Mouse (Mus musculus) spleen, adult 12 weeks (tissue): ENCODE data around the gene Il1rn.

Source experiments
- DNase-seq: peaks from one replicate; pipeline ENCODE4 v3.0.0; 2022; ENCODE audit warnings: low spot score

Gene Il1rn

DNA sequence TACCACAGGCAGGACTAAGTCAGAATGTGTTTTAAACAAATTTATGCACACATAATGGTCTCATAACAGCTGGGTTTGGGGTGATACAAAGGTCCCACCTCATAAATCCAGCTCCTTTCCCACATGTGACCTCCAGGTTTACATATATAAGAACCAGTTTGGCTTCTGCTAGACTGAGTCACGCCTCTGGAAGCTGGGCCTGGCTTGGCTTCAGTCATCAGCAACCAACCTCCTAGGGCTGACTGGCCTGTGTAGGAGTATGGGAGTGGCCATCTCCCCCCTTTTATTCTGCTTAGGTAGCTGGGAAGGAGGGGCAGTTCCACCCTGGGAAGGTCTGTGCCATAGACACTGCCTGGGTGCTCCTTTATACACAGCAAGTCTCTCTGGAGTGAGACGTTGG is at the start of gene Il1rn:
Il1rn (plus strand) TSS at position 309 of the 400 bp plus-strand sequence.
- DNase-seq: no peak

DNA sequence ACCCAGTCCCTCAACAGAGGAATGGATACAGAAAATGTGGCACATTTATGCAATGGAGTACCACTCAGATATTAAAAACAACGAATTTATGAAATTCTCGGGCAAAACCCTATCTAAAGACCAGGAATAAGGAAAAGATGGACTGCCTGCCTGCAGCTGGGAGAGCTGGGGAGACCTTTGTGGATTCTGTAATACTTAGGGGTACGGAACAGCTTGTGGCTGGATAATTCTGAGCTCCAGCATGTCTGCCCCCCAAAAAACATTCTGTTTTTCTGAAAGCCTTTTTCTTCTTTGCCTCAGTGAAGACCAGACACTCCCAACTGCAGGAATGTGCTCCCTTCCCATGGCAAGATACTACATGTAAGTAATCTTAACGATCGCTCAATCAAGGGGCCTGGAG is 45.8 kb upstream of the Il1rn start, which contains the start of gene Il1f10:
Il1f10 (plus strand) TSS at position 301 of the 400 bp plus-strand sequence.
- DNase-seq: no peak

DNA sequence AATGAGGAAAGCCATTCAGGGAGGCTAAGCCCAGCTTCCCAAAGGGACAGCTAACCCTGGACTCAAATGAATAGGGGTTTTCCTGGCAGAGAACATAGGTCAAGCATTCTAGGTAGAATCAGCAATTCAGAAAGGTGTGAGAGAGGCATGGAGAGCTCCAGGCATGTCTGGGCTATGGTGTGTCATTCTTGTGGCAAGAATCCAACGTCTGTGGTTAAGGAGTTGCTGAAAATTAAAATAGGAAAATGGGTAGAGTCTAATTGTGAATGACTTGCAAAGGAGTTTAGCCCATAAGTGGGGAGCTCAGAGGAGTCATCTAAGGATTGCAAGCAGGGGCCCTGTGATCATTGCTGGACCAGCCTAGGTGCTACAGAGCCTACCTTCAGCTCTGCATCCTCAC is 42.0 kb upstream of the Il1rn start:
- DNase-seq: no peak

DNA sequence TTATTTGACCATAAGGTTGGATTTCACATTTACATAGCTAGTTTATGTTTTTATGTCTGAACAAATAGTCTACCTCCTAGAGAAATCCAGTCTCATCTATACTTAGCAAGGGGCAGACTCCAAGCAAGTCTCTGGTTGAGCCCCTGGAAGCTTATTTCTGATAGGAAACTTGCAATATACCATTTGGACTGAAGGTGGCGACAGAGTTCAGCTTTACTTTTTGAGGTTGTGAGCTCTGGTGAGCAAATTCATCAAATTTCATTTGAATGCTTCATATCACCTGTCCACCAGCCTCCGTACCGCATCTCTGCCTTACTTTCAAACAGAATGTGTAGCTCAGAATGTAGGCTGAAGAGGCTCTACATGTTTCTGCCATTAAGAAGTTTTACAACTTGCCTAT is 39.8 kb upstream of the Il1rn start:
- peak; percentile 9 for DNase-seq

DNA sequence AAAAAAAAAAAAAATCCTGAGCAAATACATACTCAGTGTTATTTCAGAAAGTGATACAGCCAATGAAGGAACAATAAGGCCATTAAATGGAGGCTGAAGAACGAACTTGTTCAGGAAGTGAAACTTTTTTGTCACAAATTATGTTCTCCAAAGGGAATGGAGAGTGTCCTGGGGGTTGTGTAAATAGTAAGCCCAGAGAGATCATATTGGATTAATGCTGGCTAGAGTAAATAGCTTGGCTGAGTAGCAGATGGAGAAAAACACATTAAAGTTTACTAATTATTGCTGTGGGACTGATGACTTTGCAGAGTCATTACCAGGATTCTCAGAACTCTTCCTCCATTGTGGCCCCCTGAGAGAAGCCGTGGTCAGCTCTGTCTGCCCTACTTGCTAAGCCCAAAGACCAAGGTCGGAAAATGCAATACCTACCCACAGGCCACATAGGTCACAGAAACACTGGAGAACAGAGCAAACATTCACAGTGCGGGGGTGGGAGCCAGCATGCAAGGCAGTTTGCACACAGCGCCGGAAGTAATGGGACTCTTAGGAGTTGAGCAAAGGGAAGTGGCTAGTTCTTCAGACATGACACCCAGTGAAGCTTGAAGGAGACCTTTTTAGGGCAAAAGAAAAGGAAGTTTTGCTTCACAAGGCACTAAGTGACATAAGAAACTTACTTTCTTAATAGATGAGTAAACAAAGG is 25.2 kb upstream of the Il1rn start:
- DNase-seq: peak; percentile 15

DNA sequence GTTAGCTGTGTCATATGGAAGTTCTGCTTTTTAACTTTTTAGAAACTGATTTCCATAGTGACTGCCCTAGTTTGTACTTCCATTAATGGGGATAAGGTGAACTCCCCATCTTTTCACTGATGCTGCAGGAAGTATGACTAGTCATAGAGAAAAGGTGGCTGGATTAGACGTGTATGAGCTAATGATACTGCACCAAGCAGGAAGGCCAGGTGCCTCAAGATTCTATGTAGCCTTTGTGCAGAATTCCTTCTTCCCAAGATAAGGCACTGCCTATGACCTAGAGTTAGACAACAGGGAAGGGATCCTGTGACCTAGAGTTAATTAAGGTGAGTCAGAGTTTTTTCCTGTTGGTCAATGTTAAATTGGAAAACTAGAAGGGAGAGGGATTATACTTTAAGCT is 19.7 kb upstream of the Il1rn start:
- no peak for DNase-seq

DNA sequence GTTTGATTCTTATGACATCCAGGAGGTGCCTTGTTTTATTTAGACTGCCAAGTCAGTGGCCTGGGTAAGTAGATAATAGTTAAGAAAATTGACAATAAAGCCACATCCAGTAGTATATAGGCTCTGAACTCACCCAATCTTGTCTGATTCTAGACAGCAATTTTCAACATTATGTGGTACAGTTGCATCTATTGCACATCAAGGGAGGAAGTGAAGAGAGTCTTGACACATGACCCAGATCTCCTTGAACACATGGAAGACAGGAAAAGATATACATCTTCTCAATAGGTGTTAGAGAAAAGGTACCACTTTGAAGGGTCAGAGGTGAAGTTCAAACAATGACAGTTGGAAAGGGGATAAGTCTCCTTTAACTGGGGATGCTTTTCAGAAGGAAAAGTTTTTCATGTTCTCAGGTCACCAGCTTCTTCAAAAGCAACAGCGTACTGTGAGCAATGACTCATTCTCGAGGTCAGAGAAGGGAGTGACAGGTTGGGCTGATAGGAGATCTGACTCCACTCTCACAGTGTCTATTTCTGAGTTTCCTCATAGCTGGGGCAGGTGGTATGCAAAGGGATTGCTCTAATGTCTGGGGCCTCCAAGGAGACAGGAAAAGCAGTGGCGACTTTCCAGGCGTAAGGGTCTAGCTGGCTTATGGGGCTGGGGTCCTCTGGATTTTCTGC is 18.6 kb upstream of the Il1rn start:
- no peak for DNase-seq

DNA sequence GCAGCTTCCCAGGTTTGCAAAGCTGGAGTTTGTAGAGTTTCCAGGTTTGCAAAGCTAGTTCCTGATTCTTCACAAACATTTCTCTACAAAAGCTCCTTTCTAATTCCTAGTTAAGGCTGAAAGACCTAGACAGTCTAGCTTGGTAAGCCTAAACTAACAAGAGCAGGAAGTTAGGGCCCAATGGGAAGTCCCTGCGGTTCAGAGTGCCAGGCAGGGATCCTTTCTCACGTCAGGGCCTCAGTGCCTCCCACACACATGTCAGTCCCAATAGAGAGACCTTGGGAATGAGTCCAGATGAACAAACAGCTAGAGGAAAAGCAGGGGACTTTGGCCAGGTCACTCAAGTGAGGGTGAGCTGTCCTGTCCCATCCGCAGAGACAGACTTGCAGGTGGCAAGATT is 1.3 kb upstream of the Il1rn start:
- DNase-seq: no peak

DNA sequence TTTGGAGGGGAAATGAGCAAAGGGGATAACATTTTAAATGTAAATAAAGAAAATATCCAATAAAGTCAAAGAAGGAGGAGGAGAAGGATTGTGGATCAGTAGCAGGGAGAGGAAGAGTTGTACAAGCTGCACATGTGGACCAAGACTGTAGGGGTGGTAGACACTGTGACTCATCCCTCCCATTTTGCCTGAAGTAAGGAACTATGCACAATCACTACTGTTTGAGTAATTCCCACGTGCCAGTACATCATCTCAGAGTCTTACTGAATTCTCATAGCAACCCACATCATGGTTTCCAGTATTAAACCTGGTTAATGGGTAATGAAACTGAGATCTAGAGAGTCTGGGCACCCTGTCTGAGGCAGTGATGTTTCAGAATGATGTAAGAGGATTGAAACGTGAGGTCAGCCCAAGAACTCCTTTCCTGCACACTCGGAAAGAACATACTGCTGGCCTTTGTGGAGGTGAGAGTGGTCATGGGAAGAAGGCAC is 4.8 kb downstream of the Il1rn start:
- DNase-seq: no peak

DNA sequence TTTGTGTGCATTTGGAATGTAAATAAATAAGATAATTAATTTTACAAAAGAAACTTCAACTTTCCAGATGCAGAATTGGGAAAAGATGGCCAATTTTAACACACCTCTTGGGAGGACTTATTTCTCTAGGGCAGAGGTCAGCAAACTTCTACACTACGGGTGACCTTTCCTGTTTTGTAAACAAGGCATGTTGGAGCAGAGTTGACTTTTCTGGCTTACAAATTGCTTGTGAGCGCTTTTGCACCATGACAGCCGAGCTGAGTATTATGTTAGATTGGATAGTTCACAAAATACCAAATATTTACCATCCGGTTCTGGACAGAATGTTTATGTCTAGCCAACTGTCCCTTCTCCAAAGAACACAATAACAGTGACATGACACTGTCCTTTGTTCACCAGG is 8.0 kb downstream of the Il1rn start:
- no peak for DNase-seq

DNA sequence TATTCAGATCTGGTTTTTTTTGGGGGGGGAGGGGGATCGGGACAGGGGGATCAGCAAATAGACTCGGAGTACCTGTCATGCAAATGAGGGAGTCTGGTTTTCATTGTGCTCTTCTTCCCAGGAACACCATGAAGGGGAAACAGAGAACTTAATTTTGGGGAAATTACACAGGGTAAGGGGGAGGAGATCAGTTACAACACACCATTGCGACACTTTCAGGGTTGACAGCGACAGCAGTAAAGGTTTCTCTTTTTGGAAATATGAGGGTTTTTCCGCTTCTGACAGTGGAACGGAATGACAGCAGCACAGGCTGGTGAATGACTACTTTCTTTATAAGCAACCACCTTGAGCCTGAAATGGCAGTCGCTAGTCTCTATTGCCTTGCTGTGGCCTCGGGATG is 8.4 kb downstream of the Il1rn start:
- DNase-seq: no peak

DNA sequence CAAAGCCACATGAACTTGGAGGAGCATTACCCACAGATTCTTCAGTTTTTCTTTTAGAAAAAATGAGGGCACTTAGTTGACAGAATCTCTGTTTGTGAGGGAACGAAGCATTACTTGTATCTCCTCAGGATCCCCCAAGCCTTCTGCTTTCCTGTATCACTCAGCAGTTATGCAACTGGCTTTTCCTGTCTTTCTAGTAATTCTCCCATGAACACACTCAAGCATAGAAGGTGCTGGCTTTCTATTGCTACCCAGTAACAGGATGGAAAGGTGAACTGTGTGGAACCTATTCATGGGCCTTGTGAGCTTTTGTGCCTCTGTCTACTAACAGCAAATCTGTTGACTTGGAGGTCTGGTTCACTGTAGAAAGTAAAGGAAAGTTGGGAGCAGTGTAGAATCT is 11.3 kb downstream of the Il1rn start:
- no peak for DNase-seq

DNA sequence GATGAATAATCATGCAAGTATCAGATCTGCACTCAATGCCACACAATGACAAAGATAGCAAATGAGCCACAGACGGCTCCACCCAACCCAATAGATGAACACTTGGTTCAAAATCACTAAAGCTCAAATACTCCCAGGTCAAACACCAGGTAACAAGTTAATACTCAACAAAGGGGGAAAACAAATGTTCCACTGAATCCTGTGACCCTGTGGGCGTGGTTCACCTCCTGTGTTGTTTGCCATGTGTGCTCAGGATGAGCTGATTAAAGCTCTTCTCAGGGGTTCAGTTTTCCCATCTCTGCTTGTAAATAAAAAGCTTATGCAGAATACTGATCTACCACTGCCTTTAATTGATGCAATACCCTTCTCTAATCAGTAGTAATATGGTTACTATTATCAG is 14.5 kb downstream of the Il1rn start:
- DNase-seq: no peak

DNA sequence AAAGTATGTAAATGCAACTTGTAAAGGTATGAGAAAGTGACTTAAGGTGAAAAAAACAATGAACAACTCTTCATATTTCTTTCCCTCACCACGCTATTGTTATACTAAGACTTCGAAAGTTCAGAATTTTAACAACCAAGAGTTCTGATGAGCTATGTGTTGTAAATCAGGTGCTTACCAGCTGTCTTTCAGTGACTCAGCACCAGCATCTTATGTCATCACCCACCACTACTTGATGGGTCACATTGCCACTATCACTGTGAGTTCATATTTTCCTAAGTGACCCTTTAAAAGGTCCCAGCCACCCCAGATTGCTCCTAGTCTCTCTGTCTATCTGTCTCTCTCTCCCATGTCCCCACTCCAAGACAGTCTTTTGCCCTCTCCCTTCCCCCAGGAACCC is 16.4 kb downstream of the Il1rn start:
- no peak for DNase-seq

DNA sequence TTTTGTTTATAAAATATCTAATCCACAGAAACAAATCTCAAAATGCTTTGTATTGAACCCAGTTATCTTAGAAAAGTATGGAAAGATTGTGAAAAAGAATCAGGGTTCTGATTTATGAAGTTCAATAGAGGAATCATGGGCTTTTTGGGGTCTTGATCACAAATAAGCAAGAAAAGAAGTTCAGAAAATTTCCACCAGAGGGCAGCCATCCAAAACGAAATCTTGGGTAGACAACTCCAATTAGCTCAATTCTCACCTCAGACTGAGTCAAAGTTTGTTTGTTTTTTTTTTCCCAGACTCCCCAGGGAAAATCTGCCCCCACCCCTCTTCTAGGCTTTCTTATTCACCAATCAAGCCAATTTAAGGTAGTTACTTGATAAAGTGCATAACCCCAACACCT is 21.0 kb downstream of the Il1rn start:
- DNase-seq: no peak

DNA sequence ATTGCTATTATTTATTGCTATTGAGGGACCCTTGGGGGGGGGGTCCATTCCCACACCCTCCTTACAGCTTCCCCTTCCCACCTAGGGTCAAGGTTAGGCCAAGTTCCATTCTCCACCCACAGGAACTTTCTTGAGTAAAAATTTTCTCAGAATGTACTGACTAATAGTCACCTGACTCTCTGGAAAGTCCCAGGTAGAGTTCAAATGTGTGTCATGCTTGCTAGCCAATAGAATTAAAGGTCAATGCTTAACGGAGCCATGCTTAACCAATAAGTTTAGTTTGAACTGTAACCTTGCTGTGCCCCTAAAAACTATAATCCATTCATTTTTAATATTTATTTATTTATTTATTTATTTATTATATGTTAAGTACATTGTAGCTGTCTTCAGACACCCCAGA is 22.7 kb downstream of the Il1rn start:
- no peak for DNase-seq

DNA sequence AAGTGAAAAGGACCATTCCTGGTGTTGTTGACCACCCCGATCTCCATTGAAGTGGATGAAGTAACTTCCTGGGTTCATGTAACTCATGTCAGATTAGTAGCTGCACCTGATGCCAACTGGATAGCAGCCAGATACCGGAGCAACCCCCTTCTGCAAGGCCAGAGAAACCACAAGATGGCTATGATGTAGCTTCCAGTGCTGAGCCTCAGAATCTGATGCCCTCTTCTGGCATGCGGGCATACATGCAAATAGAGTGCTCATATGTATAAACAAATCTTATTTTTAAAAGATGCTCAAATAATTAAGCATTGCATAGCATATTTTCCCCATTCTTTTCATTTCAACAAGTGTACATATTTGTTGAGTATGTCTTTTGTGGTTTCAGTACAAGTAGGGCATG is 27.2 kb downstream of the Il1rn start:
- DNase-seq: no peak

DNA sequence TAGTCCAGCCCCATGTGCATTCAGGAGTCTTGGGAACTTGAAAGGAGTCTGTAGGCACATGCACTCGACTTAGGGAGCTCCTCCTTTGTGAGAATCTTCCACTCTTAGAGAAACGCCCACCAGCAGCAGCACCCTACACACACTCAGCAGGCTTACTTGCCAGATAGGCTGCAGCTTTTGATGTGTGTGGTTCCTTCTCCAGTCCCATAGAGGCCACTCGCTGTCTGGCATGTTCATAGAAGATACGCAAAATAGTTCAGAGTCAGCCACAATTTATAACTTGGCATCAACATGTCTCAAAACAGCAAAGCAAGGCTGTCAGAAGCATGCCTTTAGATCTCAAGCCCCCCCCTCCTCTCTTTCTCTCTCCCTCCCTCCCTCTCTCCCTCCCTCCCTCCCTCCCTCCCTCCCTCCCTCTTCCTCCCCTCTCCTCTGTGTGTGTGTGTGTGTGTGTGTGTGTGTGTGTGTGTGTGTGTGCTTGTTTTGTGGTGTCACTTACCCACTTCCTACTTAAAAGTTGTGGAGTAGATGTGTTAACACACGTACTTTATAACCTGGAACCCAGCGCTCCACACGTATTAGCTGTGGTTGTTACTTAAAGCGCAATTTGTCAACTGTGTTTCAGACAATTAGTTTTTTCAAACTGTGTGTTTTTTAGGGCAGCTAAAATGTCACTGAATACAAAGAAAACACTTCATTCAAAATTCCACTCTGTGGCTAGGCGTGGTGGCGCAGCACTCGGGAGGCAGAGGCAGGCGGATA is 29.7 kb downstream of the Il1rn start:
- no peak for DNase-seq

DNA sequence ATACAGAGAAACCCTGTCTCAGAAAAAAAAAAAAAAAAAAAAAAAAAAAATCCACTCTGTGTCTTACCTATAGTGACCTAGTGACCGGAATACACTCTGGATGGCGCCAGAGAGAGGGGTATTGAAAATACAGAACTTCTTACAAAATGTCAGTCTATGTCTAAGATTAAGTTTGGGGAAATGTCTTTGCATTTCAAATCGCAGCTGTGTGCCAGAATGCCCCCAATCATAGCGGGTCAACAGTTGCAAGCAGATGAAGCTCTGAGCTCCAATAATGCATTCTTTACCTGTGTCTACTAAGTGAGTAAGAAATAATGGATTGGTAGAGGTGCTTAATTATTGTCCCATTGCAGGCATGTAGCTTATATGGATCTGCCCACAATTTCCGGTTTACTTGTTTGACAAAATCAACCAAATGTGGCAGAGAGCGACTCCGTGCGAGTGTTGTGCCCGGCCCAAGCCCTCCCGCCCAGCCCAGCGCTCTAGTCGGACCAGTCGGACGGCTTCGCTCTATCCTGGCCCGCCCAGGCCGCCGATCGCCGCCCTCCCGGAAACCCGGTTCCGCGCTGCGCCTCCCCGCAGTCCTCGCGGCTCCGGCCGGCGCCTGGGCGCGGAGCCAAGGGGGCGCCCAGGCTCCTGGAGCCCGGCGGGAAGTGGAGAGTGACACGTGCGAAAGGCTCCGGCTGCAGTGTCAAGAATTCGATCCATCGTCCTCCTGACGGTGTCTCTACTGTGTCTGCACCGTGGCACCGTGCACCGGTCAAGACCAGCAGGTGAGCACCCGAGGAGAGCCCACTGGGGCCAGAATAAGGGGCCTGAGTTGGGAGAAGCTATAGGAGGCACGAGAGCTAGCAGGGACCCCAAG is 30.6 kb downstream of the Il1rn start, which contains the start of gene Psd4:
Psd4 (plus strand) TSS at position 551 of the 865 bp plus-strand sequence.
- peak; percentile 19 for DNase-seq

DNA sequence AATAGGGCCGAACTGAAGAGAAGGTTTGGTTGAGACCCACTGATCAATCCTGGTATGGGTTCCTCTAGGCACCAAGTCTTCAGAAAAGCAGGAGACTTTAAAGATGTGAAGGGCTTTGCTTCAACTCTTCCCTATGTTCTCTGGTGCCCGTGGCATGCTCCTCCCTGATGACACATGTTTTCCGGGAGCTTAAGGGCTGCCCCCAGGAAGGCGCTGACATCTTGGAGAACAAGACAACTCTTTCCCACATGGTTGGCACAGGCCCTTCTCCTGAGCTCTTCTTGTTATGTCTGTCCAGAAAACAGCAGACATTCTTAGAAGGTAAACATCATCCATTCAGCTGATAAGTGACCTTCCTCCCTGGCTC is 31.2 kb downstream of the Il1rn start:
- no peak for DNase-seq

DNA sequence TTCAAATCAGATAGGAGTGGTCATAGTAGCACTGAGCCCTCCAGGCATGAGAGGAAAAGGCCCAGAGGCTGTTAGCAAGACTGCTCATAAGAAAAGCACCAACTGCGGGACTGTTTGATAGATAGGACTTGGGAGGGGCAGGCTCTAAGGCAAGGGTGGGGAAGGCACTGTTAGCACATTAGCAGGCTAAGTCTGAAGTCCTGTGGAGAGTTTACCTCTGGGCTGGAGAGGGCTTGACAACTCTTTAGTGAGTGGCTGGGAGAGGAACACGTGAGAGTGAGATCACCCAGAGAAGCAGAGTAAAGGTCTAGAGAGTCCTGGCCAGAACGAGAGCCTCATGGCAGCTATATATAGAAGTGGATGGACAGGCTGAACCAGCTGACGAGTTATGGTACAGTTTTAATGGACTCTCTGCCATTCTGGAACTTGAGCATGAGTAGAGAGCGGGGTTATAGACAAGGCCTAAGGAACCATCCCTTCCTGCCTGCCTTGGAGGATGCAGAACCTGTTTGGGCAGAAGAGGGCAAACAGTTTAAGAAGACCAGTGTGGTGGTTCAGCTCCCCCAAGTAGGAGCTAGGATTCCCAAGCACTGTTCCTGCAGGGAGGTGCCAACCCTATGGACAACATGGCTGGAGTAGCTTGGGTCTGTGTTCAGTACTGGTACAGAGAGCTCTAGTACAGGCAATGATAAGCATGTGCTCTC is 42.2 kb downstream of the Il1rn start:
- DNase-seq: no peak
